Mouse (Mus musculus): ENCODE data around the gene Tcerg1l.

DNA sequence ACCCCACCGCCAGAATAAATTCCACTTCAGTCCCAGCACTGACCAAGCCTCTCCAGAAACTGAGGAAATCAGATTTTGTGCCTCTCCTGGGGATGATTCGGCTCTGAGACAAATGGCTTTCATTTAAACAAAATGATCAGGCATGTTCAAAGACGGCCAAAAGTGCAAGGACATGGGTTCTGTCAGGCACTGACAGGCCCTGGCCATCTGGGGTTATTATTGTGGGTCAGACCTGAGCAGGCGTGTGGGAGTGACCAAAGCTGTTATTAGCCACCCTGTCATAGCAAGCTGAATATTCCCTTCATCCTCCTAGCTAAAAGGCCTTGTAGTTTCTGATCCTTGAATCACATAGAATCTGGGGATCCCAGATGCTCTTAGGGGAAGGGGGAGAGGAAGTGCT lies 174.6 kb downstream of the Tcerg1l start:
- TF ChIP-seq CTCF (IDR thresholded peaks at IDR 0.05), result no peak
- TF ChIP-seq EP300 (IDR thresholded peaks at IDR 0.05), result no peak

Data from lung, postnatal 0 days (tissue).